Mouse (Mus musculus): ENCODE measurements at regions not wholly inside any gene's neighbourhood (a gene's known extent, or its start where the extent isn't known, plus 50 kb on each side); places are given as distances from the start of the nearest gene placed in this dataset.

GRCm38 (mm10) chr14:71660166-71660565, 831.5 kb downstream of the Gm9195 start:
- 65% methylated on average over 2 of the region's 2 CpGs for whole genome bisulfite sequencing
- Histone ChIP-seq H3K27ac (ENCODE audit: insufficient read depth, low read depth, low read length) (no peak overlapping the region), H3K4me3 (ENCODE audit: low read depth, low read length) (no peak overlapping the region), H3K36me3 (ENCODE audit: control insufficient read depth, insufficient read depth, low read length) (no peaks in the 10 kb centered on the region), H3K27me3 (ENCODE audit: control insufficient read depth, insufficient read depth, low read length) (no peaks in the 10 kb centered on the region), H3K4me1 (ENCODE audit: control insufficient read depth, insufficient read depth, insufficient read length, low read length) (no peaks in the 10 kb centered on the region)
- TF ChIP-seq POLR2A (IDR thresholded peaks at IDR 0.05; ENCODE audit: low read depth, low read length) (no peak), CTCF (IDR thresholded peaks at IDR 0.05; ENCODE audit: extremely low read depth, insufficient read length, insufficient replicate concordance, low read depth, low read length) (no peak)

DNA sequence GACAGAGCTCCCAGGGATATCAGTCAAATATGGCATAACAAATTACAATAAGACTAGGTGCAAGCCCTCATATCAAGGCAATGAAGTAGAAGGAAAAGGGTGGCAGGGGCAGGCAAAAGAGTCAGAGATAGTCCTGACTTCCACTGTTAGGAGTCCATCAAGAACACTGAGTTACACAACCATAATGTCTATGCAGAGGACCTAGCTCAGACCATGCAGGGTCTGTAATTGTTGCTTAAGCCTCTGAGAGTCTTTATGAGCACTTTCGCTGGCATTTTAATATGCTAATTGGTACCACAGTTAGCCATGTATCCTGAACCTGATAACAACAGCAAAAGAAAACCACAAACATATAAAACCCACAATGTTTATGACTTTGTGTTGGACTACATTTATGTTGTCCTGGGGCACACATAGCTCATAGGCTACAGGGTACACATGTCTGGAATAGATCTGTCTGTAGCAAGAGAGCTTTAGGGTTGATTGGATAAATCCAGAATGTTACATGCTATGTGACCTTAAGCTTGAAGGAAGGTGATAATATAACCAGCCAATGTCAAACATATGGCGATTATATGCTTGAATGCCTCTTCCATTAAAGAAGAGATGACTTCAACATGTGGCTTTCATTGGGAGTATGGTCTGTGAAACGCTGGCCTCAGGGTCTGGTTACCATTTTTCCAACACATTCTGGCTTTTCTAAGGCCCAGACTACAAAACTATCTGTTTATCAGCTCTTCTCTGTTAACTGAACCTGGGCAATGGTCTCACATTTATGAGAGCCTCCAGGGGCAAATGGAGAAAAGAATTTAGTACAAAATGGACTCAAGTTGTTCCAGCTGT, 836.6 kb downstream of the Gm9195 start:
- no peak overlapping the region for H3K27ac ChIP-seq (ENCODE audit: insufficient read depth, low read depth, low read length)
- WGBS = 84% methylated on average over 3 of the region's 3 CpGs
- H3K4me3 ChIP-seq (ENCODE audit: low read depth, low read length) = no peak overlapping the region
- no peaks in the 10 kb centered on the region for H3K4me1 ChIP-seq (ENCODE audit: control insufficient read depth, insufficient read depth, insufficient read length, low read length)
- H3K36me3 ChIP-seq (ENCODE audit: control insufficient read depth, insufficient read depth, low read length) = no peaks in the 10 kb centered on the region
- TF ChIP-seq POLR2A (IDR thresholded peaks at IDR 0.05; ENCODE audit: low read depth, low read length) (no peak), CTCF (IDR thresholded peaks at IDR 0.05; ENCODE audit: extremely low read depth, insufficient read length, insufficient replicate concordance, low read depth, low read length) (no peak)
- H3K27me3 ChIP-seq (ENCODE audit: control insufficient read depth, insufficient read depth, low read length) = no peaks in the 10 kb centered on the region

DNA sequence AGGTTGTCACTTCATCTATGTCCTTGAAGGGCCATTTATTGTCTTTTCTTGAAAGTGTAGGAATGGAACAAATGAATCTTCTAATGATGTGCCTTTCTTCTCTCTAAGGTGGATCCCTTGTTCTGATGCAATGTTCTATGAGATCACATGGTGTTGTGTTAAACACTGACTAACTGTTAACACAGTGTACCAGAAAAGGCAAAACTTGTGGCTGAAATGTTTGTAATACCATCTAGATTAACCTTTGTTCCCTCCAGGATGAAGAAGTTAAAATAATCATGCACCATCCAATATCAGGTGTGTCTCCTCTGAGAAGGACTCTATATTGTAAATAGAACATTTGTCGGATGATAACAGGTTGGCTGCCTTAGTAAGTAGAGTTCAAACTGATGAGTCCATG, 849.1 kb downstream of the Gm9195 start:
- WGBS = 71% methylated on average over 1 of the region's 1 CpGs
- Histone ChIP-seq H3K27ac (ENCODE audit: insufficient read depth, low read depth, low read length) (no peak overlapping the region), H3K4me3 (ENCODE audit: low read depth, low read length) (no peak overlapping the region), H3K27me3 (ENCODE audit: control insufficient read depth, insufficient read depth, low read length) (no peaks in the 10 kb centered on the region), H3K4me1 (ENCODE audit: control insufficient read depth, insufficient read depth, insufficient read length, low read length) (no peaks in the 10 kb centered on the region), H3K36me3 (ENCODE audit: control insufficient read depth, insufficient read depth, low read length) (no peaks in the 10 kb centered on the region)
- no peak for TF ChIP-seq CTCF (IDR thresholded peaks at IDR 0.05; ENCODE audit: extremely low read depth, insufficient read length, insufficient replicate concordance, low read depth, low read length)
- TF ChIP-seq POLR2A (IDR thresholded peaks at IDR 0.05; ENCODE audit: low read depth, low read length) = no peak

DNA sequence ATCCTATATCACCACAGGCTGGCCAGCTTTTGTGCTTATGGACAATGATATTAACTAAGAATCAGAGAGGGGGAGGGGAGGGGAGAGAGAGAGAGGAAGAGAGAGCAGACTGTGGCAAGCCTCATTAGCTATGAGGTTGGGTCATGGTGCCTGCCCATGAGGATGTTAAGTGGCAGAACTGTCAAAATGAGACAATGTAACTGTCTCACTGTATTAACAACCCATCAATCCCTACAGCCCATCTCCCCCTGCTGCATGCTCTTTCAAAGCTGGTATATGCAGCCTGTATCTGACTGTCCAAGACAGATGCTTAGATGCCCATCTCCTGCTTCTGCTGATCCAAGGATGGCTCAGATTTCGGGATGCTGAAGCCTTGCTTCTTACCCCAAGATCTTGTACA, 852.6 kb downstream of the Gm9195 start:
- WGBS = 69% methylated on average over 1 of the region's 1 CpGs
- Histone ChIP-seq H3K4me1 (ENCODE audit: control insufficient read depth, insufficient read depth, insufficient read length, low read length) (no peaks in the 10 kb centered on the region), H3K27ac (ENCODE audit: insufficient read depth, low read depth, low read length) (no peak overlapping the region), H3K36me3 (ENCODE audit: control insufficient read depth, insufficient read depth, low read length) (no peaks in the 10 kb centered on the region), H3K4me3 (ENCODE audit: low read depth, low read length) (no peak overlapping the region), H3K27me3 (ENCODE audit: control insufficient read depth, insufficient read depth, low read length) (no peaks in the 10 kb centered on the region)
- TF ChIP-seq POLR2A (IDR thresholded peaks at IDR 0.05; ENCODE audit: low read depth, low read length) = no peak
- TF ChIP-seq CTCF (IDR thresholded peaks at IDR 0.05; ENCODE audit: extremely low read depth, insufficient read length, insufficient replicate concordance, low read depth, low read length) = no peak

DNA sequence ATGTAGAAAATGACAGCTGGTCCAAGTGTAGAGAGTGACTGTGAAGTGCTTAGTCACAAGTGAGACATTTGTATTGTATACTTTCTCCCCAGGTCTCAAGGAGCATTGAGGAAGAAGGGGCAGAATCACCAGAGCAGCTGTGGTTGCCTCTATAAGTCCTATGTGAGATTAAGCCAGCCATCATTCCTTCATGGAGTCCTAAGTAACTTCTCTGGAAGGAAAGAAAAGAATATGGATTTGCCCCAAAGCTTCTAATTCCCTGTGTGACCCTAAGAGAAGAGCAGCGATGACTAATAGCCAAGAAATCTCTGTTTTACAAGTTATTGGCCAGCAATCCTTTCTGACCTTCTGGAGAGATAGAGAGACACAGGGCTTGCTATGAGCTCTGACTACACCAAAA, 856.5 kb downstream of the Gm9195 start:
- TF ChIP-seq POLR2A (IDR thresholded peaks at IDR 0.05; ENCODE audit: low read depth, low read length) (no peak), CTCF (IDR thresholded peaks at IDR 0.05; ENCODE audit: extremely low read depth, insufficient read length, insufficient replicate concordance, low read depth, low read length) (no peak)
- Histone ChIP-seq H3K4me3 (ENCODE audit: low read depth, low read length) (no peak overlapping the region), H3K4me1 (ENCODE audit: control insufficient read depth, insufficient read depth, insufficient read length, low read length) (no peaks in the 10 kb centered on the region), H3K27ac (ENCODE audit: insufficient read depth, low read depth, low read length) (no peak overlapping the region), H3K27me3 (ENCODE audit: control insufficient read depth, insufficient read depth, low read length) (no peaks in the 10 kb centered on the region), H3K36me3 (ENCODE audit: control insufficient read depth, insufficient read depth, low read length) (no peaks in the 10 kb centered on the region)
- 79% methylated on average over 1 of the region's 1 CpGs for WGBS

DNA sequence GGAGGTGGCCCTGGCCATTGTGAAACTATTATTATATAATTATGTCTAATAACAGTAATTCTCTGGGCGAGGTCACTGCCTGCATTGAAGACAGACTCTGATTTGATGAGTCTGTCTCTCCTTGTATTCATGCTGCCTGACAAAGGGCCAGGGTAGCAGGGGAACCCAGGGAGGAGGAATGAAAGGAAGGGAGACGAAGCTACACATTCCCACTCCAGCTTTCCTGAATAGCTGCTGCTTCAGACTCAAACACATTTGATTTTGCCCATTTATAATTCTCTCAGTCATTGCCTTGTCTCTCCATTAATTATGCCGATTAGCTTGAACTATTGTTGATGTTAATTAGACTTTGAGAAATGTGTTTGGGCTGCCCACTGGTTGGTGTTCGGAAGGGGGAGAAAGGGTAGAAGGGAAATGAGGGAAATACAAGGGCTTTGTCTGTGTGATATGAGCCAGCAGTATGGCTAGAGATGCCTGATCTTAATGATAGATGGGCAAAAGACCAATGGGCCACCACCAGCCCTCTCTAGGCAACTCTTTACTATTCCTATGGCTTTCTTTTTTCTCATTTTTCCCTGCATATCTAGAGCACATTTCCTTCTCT, 881.8 kb downstream of the Gm9195 start:
- H3K36me3 ChIP-seq (ENCODE audit: control insufficient read depth, insufficient read depth, low read length) = no peaks in the 10 kb centered on the region
- H3K4me3 ChIP-seq (ENCODE audit: low read depth, low read length) = no peak overlapping the region
- no peaks in the 10 kb centered on the region for H3K27me3 ChIP-seq (ENCODE audit: control insufficient read depth, insufficient read depth, low read length)
- H3K4me1 ChIP-seq (ENCODE audit: control insufficient read depth, insufficient read depth, insufficient read length, low read length) = no peaks in the 10 kb centered on the region
- 73% methylated on average over 4 of the region's 4 CpGs for WGBS
- TF ChIP-seq CTCF (IDR thresholded peaks at IDR 0.05; ENCODE audit: extremely low read depth, insufficient read length, insufficient replicate concordance, low read depth, low read length) = no peak
- no peak for TF ChIP-seq POLR2A (IDR thresholded peaks at IDR 0.05; ENCODE audit: low read depth, low read length)
- no peak overlapping the region for H3K27ac ChIP-seq (ENCODE audit: insufficient read depth, low read depth, low read length)

GRCm38 (mm10) chr14:71603710-71604109, 887.9 kb downstream of the Gm9195 start:
- Histone ChIP-seq H3K36me3 (ENCODE audit: control insufficient read depth, insufficient read depth, low read length) (no peaks in the 10 kb centered on the region), H3K4me3 (ENCODE audit: low read depth, low read length) (no peak overlapping the region), H3K4me1 (ENCODE audit: control insufficient read depth, insufficient read depth, insufficient read length, low read length) (no peaks in the 10 kb centered on the region), H3K27ac (ENCODE audit: insufficient read depth, low read depth, low read length) (no peak overlapping the region), H3K27me3 (ENCODE audit: control insufficient read depth, insufficient read depth, low read length) (no peaks in the 10 kb centered on the region)
- TF ChIP-seq POLR2A (IDR thresholded peaks at IDR 0.05; ENCODE audit: low read depth, low read length) = no peak
- TF ChIP-seq CTCF (IDR thresholded peaks at IDR 0.05; ENCODE audit: extremely low read depth, insufficient read length, insufficient replicate concordance, low read depth, low read length) = no peak
- 78% methylated on average over 2 of the region's 2 CpGs for WGBS
